Mouse (Mus musculus): ENCODE data around the gene Exoc3l4.

The Exoc3l4 gene

GRCm38 (mm10) chr12:111450359-111450758, 33.5 kb downstream of the Exoc3l4 start:
- 53% methylated on average over 6 of the region's 6 CpGs for WGBS

- WGBS: 86% methylated on average over 7 of the region's 7 CpGs
Observed at GRCm38 (mm10) chr12:111451561-111451960, 34.7 kb downstream of the Exoc3l4 start.

GRCm38 (mm10) chr12:111454021-111454420, 37.2 kb downstream of the Exoc3l4 start:
- 66% methylated on average over 4 of the region's 4 CpGs for WGBS

- WGBS: 72% methylated on average over 10 of the region's 10 CpGs
Observed at GRCm38 (mm10) chr12:111454543-111455280, 37.9 kb downstream of the Exoc3l4 start.

GRCm38 (mm10) chr12:111455311-111455846, 38.6 kb downstream of the Exoc3l4 start:
- WGBS: 82% methylated on average over 12 of the region's 12 CpGs

- 82% methylated on average over 8 of the region's 8 CpGs for WGBS
Observed at GRCm38 (mm10) chr12:111455860-111456259, 39.0 kb downstream of the Exoc3l4 start.

GRCm38 (mm10) chr12:111457742-111458141, 40.9 kb downstream of the Exoc3l4 start:
- 100% methylated on average over 1 of the region's 1 CpGs for WGBS

- 92% methylated on average over 7 of the region's 7 CpGs for WGBS
Observed at GRCm38 (mm10) chr12:111463570-111463969, 46.8 kb downstream of the Exoc3l4 start.

GRCm38 (mm10) chr12:111466369-111466768, 49.6 kb downstream of the Exoc3l4 start:
- WGBS: 94% methylated on average over 3 of the region's 3 CpGs

- 70% methylated on average over 7 of the region's 7 CpGs for WGBS
Observed at GRCm38 (mm10) chr12:111468206-111468605, 51.4 kb downstream of the Exoc3l4 start.

- WGBS: 7% methylated on average over 8 of the region's 8 CpGs
Observed at GRCm38 (mm10) chr12:111469507-111469906, 52.7 kb downstream of the Exoc3l4 start.

- 91% methylated on average over 1 of the region's 1 CpGs for WGBS
Observed at GRCm38 (mm10) chr12:111471119-111471518, 54.3 kb downstream of the Exoc3l4 start.

- WGBS: 82% methylated on average over 3 of the region's 3 CpGs
Observed at GRCm38 (mm10) chr12:111471721-111472120, 54.9 kb downstream of the Exoc3l4 start.

- WGBS: 75% methylated on average over 5 of the region's 5 CpGs
Observed at GRCm38 (mm10) chr12:111472886-111473285, 56.1 kb downstream of the Exoc3l4 start.

- 99% methylated on average over 3 of the region's 3 CpGs for WGBS
Observed at GRCm38 (mm10) chr12:111474384-111474783, 57.6 kb downstream of the Exoc3l4 start.

- 48% methylated on average over 8 of the region's 8 CpGs for WGBS
Observed at GRCm38 (mm10) chr12:111474893-111475643, 58.3 kb downstream of the Exoc3l4 start.

GRCm38 (mm10) chr12:111478924-111479323, 62.1 kb downstream of the Exoc3l4 start:
- WGBS: 72% methylated on average over 5 of the region's 5 CpGs

- WGBS: 86% methylated on average over 2 of the region's 2 CpGs
Observed at GRCm38 (mm10) chr12:111479917-111480316, 63.1 kb downstream of the Exoc3l4 start.

All from cerebral cortex, adult 2 months (tissue).